Mouse (Mus musculus) heart, adult 10 weeks (tissue): Measurements from ENCODE around the gene Clptm1l. TPM values are rescaled to one million over a fixed set of nuclear protein-coding genes. Genes with fewer than 3 reads are reported as not detected.

ENCODE experiments used
- polyA plus RNA-seq: library from polyadenylated mRNA; stranded (reverse); fragments of 350-450 nt; fragmentation: Illumina TruSeq; extraction: RNeasy Lipid Tissue Mini Kit (QIAGEN cat#74804); gene quantifications from one replicate; pipeline ENCODE4 v1.2.3, GENCODE M21; 2014; ENCODE audit warnings: low read depth, low replicate concordance

Gene Clptm1l
- 75.4 TPM for polyA plus RNA-seq

GRCm38 (mm10) chr13:73603522-73604155, at the start of gene Clptm1l:
Gene Clptm1l, plus strand, starts transcription at chr13:73604006.

GRCm38 (mm10) chr13:73626745-73627549, 23.1 kb downstream of the Clptm1l start, which contains the start of gene Tert:
Gene Tert, plus strand, starts transcription at chr13:73626911.

Other genes with a start within 250 kb of the Clptm1l start
- gene Lpcat1, start 136.8 kb upstream of the Clptm1l start, polyA plus RNA-seq = 8.1 TPM
- not detected for gene Slc6a3, start 67.3 kb upstream of the Clptm1l start, polyA plus RNA-seq
- gene Tert, start 22.9 kb downstream of the Clptm1l start, polyA plus RNA-seq = not detected
- not detected for gene Slc6a18, start 74.0 kb downstream of the Clptm1l start, polyA plus RNA-seq
- gene Slc6a19, start 100.9 kb downstream of the Clptm1l start, polyA plus RNA-seq = 0.10 TPM
- 137 TPM for gene Slc12a7, start 129.1 kb downstream of the Clptm1l start, polyA plus RNA-seq
- 1.8 TPM for gene Nkd2, start 243.6 kb downstream of the Clptm1l start, polyA plus RNA-seq